Mouse (Mus musculus) CH12.LX (cell line): ENCODE results near the gene Upf2. TPM values are rescaled to one million over a fixed set of nuclear protein-coding genes. Genes with fewer than 3 reads are reported as not detected.
A peak's percentile ranks its signal among the peaks of the same experiment; 100 is the strongest.

Experiments used
- DNase-seq: peaks from one replicate; pipeline ENCODE4 v3.0.0-alpha.2; 2013; ENCODE audit errors: extremely low read depth
- H3K27ac ChIP-seq: 2 replicates; pipeline ENCODE4 v1.5.1; 2012; ENCODE audit warnings: low read depth, mild to moderate bottlenecking, control low read depth, moderate library complexity; ENCODE audit not compliant: insufficient read depth
- H3K27me3 ChIP-seq: replicated peaks from 2 replicates; pipeline ENCODE3; 2012; ENCODE audit warnings: inconsistent platforms
- H3K36me3 ChIP-seq, 2 experiments: replicated peaks in 1 of 2; 2 replicates each; pipeline versions ENCODE3 to v1.6.1; 2012; ENCODE audit warnings: inconsistent platforms in 1 of 2, low read length in 1 of 2, mild to moderate bottlenecking in 1 of 2, mixed read lengths in 1 of 2, moderate library complexity in 1 of 2; ENCODE audit not compliant: control insufficient read depth in 1 of 2, insufficient read depth in 1 of 2
- H3K4me1 ChIP-seq, 2 experiments: 2 replicates each; pipeline ENCODE4 v1.6.1; 2012; ENCODE audit warnings: inconsistent platforms in 1 of 2, moderate library complexity in 1 of 2; ENCODE audit not compliant: insufficient read depth in 2 of 2, control insufficient read depth in 1 of 2
- H3K4me2 ChIP-seq: 2 replicates; pipeline ENCODE4 v1.6.1; 2012; ENCODE audit warnings: low read depth, mild to moderate bottlenecking, control low read depth; ENCODE audit not compliant: poor library complexity, insufficient read depth, severe bottlenecking
- H3K4me3 ChIP-seq, 3 experiments: fragments of 150-350 bp in 1 of 3; sonication (generic) in 1 of 3; replicated peaks in 1 of 3; 2 replicates each; pipeline versions ENCODE3 to v1.5.1; 2011 to 2012; ENCODE audit warnings: low read depth in 2 of 3, low read length in 2 of 3, mild to moderate bottlenecking in 2 of 3, moderate library complexity in 2 of 3, control low read depth in 1 of 3, improper control_type of control experiment in 1 of 3, inconsistent platforms in 1 of 3, mixed read lengths in 1 of 3; ENCODE audit not compliant: poor library complexity in 1 of 3
- H3K79me2 ChIP-seq: replicated peaks from 2 replicates; pipeline ENCODE4 v1.6.1; 2012; ENCODE audit warnings: mild to moderate bottlenecking, moderate library complexity; ENCODE audit not compliant: control insufficient read depth, poor library complexity, insufficient read depth, severe bottlenecking; ENCODE audit errors: extremely low read depth
- H3K9ac ChIP-seq: 2 replicates; pipeline ENCODE4 v1.6.1; 2012; ENCODE audit warnings: low read depth, mild to moderate bottlenecking, control low read depth, moderate library complexity; ENCODE audit not compliant: insufficient read depth
- H3K9me3 ChIP-seq: replicated peaks from 2 replicates; pipeline ENCODE3; 2012; ENCODE audit warnings: low read length, inconsistent platforms, mixed read lengths
- BHLHE40 ChIP-seq: IDR thresholded peaks from 2 replicates; pipeline ENCODE4 v1.6.1; 2011; ENCODE audit warnings: mild to moderate bottlenecking, low read depth, low read length, improper control_type of control experiment
- CHD1 ChIP-seq: IDR thresholded peaks from 2 replicates; pipeline ENCODE4 v1.6.1; 2012; ENCODE audit warnings: low read depth, low read length, improper control_type of control experiment, inconsistent platforms
- ELF1 ChIP-seq: IDR thresholded peaks from 2 replicates; pipeline ENCODE4 v1.6.1; 2014; ENCODE audit warnings: low read depth, mild to moderate bottlenecking, inconsistent platforms, low read length, improper control_type of control experiment
- JUN ChIP-seq: IDR thresholded peaks from 2 replicates; pipeline ENCODE4 v1.6.1; 2011; ENCODE audit warnings: low read depth, mild to moderate bottlenecking, low read length, improper control_type of control experiment, moderate library complexity; ENCODE audit not compliant: insufficient read depth
- MAFK ChIP-seq: IDR thresholded peaks from 2 replicates; pipeline ENCODE4 v1.6.1; 2011; ENCODE audit warnings: low read length, improper control_type of control experiment; ENCODE audit not compliant: insufficient replicate concordance
- NELFE ChIP-seq: IDR thresholded peaks from 2 replicates; pipeline ENCODE4 v1.6.1; 2011; ENCODE audit warnings: low read depth, low read length, improper control_type of control experiment
- POLR2A ChIP-seq: IDR thresholded peaks from 2 replicates; pipeline ENCODE4 v1.6.1; 2011; ENCODE audit warnings: low read depth, mild to moderate bottlenecking, improper control_type of control experiment, low read length
- SIN3A ChIP-seq: IDR thresholded peaks from 2 replicates; pipeline ENCODE4 v1.6.1; 2012; ENCODE audit warnings: low read length, improper control_type of control experiment, inconsistent platforms
- SMC3 ChIP-seq: IDR thresholded peaks from 2 replicates; pipeline ENCODE4 v1.6.1; 2011; ENCODE audit warnings: low read depth, low read length, improper control_type of control experiment
- TBP ChIP-seq: conservative IDR thresholded peaks from 2 replicates; pipeline ENCODE4 v1.6.1; 2011; ENCODE audit warnings: low read depth, low read length, improper control_type of control experiment
- TCF12 ChIP-seq: IDR thresholded peaks from 2 replicates; pipeline ENCODE4 v1.6.1; 2014; ENCODE audit warnings: low read depth, mild to moderate bottlenecking, inconsistent platforms, low read length, improper control_type of control experiment
- UBTF ChIP-seq: IDR thresholded peaks from 2 replicates; pipeline ENCODE4 v1.6.1; 2012; ENCODE audit warnings: low read depth, mild to moderate bottlenecking, inconsistent platforms, low read length, improper control_type of control experiment, moderate library complexity
- USF1 ChIP-seq: IDR thresholded peaks from 2 replicates; pipeline ENCODE4 v1.6.1; 2014; ENCODE audit warnings: low read depth, mild to moderate bottlenecking, inconsistent platforms, low read length, improper control_type of control experiment
- USF2 ChIP-seq: conservative IDR thresholded peaks from 2 replicates; pipeline ENCODE4 v1.6.1; 2011; ENCODE audit warnings: low read depth, low read length, improper control_type of control experiment
- dilution Hi-C: fragments of 300-500 bp; cut with MboI; formaldehyde crosslinking; loops from 2 replicates; pipeline ENCODE4 v1.14.3; 2020; ENCODE audit warnings: low sequenced_read_pairs; ENCODE audit not compliant: extremely low pct_unique_long_range_greater_than_20kb, extremely low pct_ligation_motif_present
- in situ Hi-C: fragments of 300-500 bp; cut with MboI; formaldehyde crosslinking; loops from 3 replicates; pipeline ENCODE4 v1.14.3; 2019; ENCODE audit warnings: low sequenced_read_pairs, low pct_ligation_motif_present, low pct_unique_long_range_greater_than_20kb, mixed read lengths
- polyA plus RNA-seq: library from polyadenylated mRNA; unstranded; fragments of >175 nt; gene quantifications from 2 replicates; pipeline ENCODE4 v1.2.1, GENCODE M21; 2012; ENCODE audit warnings: low read depth; ENCODE audit not compliant: insufficient read length
- total RNA-seq, 2 experiments: library from RNA; depleted of rRNA; stranded (reverse); fragments of 300-350 nt in 1 of 2; fragments of >200 nt in 1 of 2; gene quantifications; 2 replicates each; pipeline ENCODE4 v1.2.3; 2012 to 2014

Upf2 gene
- total and polyA plus RNA-seq, 3 experiments: 9.3 to 27.0 (median 13.4) TPM

- TF ChIP-seq CHD1 (0 out of 2 replicates have a peak, but pooled peaks have one; percentile 40), MAFK (no peak)
- Histone ChIP-seq H3K36me3 (peaks cover 0 to 5% of the 10 kb centered on the region in 2 experiments), H3K27me3 (no peaks in the 10 kb centered on the region), H3K27ac (no peak overlapping the region; the same call in 1 of the 2 replicates), H3K9me3 (no peaks in the 10 kb centered on the region), H3K4me1 (peaks cover 2 to 20% of the 10 kb centered on the region in 2 experiments; a peak in 1 of 4 replicates), H3K4me2 (peak overlapping the region; percentile 64), H3K9ac (peak overlapping the region; percentile 99), H3K4me3 (peak overlapping the region; percentile 61 to 93 (median 80)), H3K79me2 (peaks cover 31% of the 10 kb centered on the region)
- DNase-seq: no peak
- dilution Hi-C loops (no loop called here), in situ Hi-C loops (no loop called here)
These were observed 964 bp upstream of the Upf2 start for GRCm38 (mm10) chr2:5950305-5950704.

GRCm38 (mm10) chr2:5951621-5952211 is 447 bp downstream of the Upf2 start:
- Histone ChIP-seq H3K79me2 (peaks cover 40% of the 10 kb centered on the region), H3K4me2 (peak overlapping the region; percentile 89; the same call in 1 of the 2 replicates), H3K4me3 (peak overlapping the region; percentile 95 to 97 (median 96)), H3K27me3 (no peaks in the 10 kb centered on the region), H3K27ac (peak overlapping the region; percentile 34), H3K9ac (peak overlapping the region; percentile 93), H3K4me1 (peaks cover 2 to 23% of the 10 kb centered on the region in 2 experiments; a peak in 1 of 4 replicates), H3K9me3 (no peaks in the 10 kb centered on the region), H3K36me3 (peaks cover 0 to 9% of the 10 kb centered on the region in 2 experiments)
- dilution Hi-C loops (no loop called here), in situ Hi-C loops (no loop called here)
- peak; percentile 38 for DNase-seq
- TF ChIP-seq JUN (no peak), BHLHE40 (no peak), TBP (no peak), ELF1 (no peak), CHD1 (peak; percentile 63; the same call in 1 of the 2 replicates), USF1 (no peak), TCF12 (0 out of 2 replicates have a peak, but pooled peaks have one; percentile 8), SMC3 (no peak), USF2 (no peak), SIN3A (peak; percentile 51), POLR2A (no peak; the same call in 1 of the 2 replicates), NELFE (0 out of 2 replicates have a peak, but pooled peaks have one; percentile 34), UBTF (peak; percentile 81)
